Mouse (Mus musculus) kidney, postnatal 14 days (tissue): ENCODE measurements around the gene Prdm5.

Source experiments
- DNase-seq: peaks from one replicate; pipeline ENCODE4 v3.0.0; 2022; ENCODE audit warnings: mixed read lengths

Gene Prdm5

GRCm38 (mm10) chr6:65935566-65936281, 156.9 kb downstream of the Prdm5 start:
- DNase-seq: no peak

- no peak for DNase-seq
Observed at GRCm38 (mm10) chr6:65950492-65950891, 171.7 kb downstream of the Prdm5 start.

- DNase-seq: no peak
Observed at GRCm38 (mm10) chr6:65952309-65952708, 173.5 kb downstream of the Prdm5 start, which contains the start of gene 4930544G11Rik. 4930544G11Rik (plus strand) TSS chr6:65952609.

- no peak for DNase-seq
Observed at GRCm38 (mm10) chr6:65969386-65970111, 190.8 kb downstream of the Prdm5 start.

- DNase-seq: no peak
Observed at GRCm38 (mm10) chr6:65970410-65970809, 191.6 kb downstream of the Prdm5 start.
